Mouse (Mus musculus) kidney, adult 2 months (tissue): ENCODE results near the gene Klf12.

Source experiments
- CTCF ChIP-seq: fragments of 200-500 bp; conservative IDR thresholded peaks from 2 replicates; pipeline ENCODE4 v1.5.1; 2011; ENCODE audit warnings: low read depth, mild to moderate bottlenecking, control low read depth, low read length, moderate library complexity, mixed read lengths; ENCODE audit not compliant: insufficient read depth, insufficient read length
- POLR2A ChIP-seq: fragments of 200-500 bp; IDR thresholded peaks from one replicate; pipeline ENCODE4 v1.6.1; 2011; ENCODE audit warnings: low read depth, low read length, control low read depth

DNA sequence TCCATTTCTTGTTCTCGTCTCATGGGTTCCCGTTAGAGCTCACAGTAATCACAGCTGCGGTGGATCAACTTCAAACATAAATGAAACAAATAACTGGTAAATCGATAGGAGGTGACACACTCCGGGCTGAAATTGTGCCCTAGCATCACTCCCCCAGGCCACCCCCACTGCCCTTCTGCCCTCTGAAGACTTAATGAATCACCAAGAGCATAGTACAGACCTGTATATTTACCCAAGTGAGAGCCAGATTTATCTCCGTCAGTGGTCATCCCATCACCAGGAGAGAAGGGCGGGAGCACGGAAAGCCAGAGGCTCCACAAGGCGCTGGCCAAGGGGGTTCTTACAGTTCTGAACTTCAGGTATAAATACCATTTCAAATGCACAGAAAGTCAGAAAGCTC lies 150.2 kb downstream of the Klf12 start:
- TF ChIP-seq CTCF (no peak), POLR2A (no peak)
